Mouse (Mus musculus): ENCODE data around the gene Enho.
"Not testable (repeated sequence)": the region's sequence is repeated elsewhere in the genome, so short reads cannot be mapped to it uniquely, and the experiment has no call there.

Enho gene

GRCm38 (mm10) chr4:41639913-41640507 is at the start of gene Enho:
Enho (minus strand) TSS chr4:41640324.
- peaks cover 16% of the 10 kb centered on the region for H3K9me3 ChIP-seq (ENCODE audit: low read length)
- no peaks in the 10 kb centered on the region for H3K36me3 ChIP-seq (ENCODE audit: insufficient read depth, low read length)
- H3K4me3 ChIP-seq (replicated peaks; ENCODE audit: low read length): peak within 1 kb of the TSS; percentile 81
- TF ChIP-seq NANOG (IDR thresholded peaks at IDR 0.05; ENCODE audit: borderline replicate concordance, low read length) (no peak), POU5F1 (IDR thresholded peaks at IDR 0.05; ENCODE audit: borderline replicate concordance, low read length) (no peak), CTCF (conservative IDR thresholded peaks at IDR 0.05; ENCODE audit: low read length) (no peak)
- H3K27me3 ChIP-seq (ENCODE audit: insufficient read depth, low read length): peaks cover 72% of the 10 kb centered on the region
- H3K4me1 ChIP-seq (replicated peaks; ENCODE audit: low read depth, low read length): peaks cover 11% of the 10 kb centered on the region

- peaks cover 17% of the 10 kb centered on the region for H3K4me1 ChIP-seq (replicated peaks; ENCODE audit: low read depth, low read length)
- H3K4me3 ChIP-seq (replicated peaks; ENCODE audit: low read length); H3K9me3 ChIP-seq (ENCODE audit: low read length); H3K36me3 ChIP-seq (ENCODE audit: insufficient read depth, low read length): not testable (repeated sequence)
- H3K27me3 ChIP-seq (ENCODE audit: insufficient read depth, low read length): peaks cover 18% of the 10 kb centered on the region
These were observed 48.4 kb upstream of the Enho start for GRCm38 (mm10) chr4:41688562-41688961.

- Histone ChIP-seq H3K4me1 (replicated peaks; ENCODE audit: low read depth, low read length) (peaks cover 13% of the 10 kb centered on the region), H3K27me3 (ENCODE audit: insufficient read depth, low read length) (peaks cover 36% of the 10 kb centered on the region)
- not testable (repeated sequence) for H3K9me3 ChIP-seq (ENCODE audit: low read length); H3K4me3 ChIP-seq (replicated peaks; ENCODE audit: low read length); H3K36me3 ChIP-seq (ENCODE audit: insufficient read depth, low read length)
These were observed 45.9 kb upstream of the Enho start for GRCm38 (mm10) chr4:41685882-41686492.

- peaks cover 44% of the 10 kb centered on the region for H3K27me3 ChIP-seq (ENCODE audit: insufficient read depth, low read length)
- not testable (repeated sequence) for H3K4me3 ChIP-seq (replicated peaks; ENCODE audit: low read length); H3K36me3 ChIP-seq (ENCODE audit: insufficient read depth, low read length); H3K9me3 ChIP-seq (ENCODE audit: low read length)
- peaks cover 20% of the 10 kb centered on the region for H3K4me1 ChIP-seq (replicated peaks; ENCODE audit: low read depth, low read length)
These were observed 44.9 kb upstream of the Enho start for GRCm38 (mm10) chr4:41684931-41685453.

GRCm38 (mm10) chr4:41684131-41684930 is 44.2 kb upstream of the Enho start:
- not testable (repeated sequence) for H3K9me3 ChIP-seq (ENCODE audit: low read length); H3K36me3 ChIP-seq (ENCODE audit: insufficient read depth, low read length)
- Histone ChIP-seq H3K4me1 (replicated peaks; ENCODE audit: low read depth, low read length) (peaks cover 25% of the 10 kb centered on the region), H3K4me3 (replicated peaks; ENCODE audit: low read length) (0 out of 2 replicates have a peak overlapping the region, but pooled peaks have one; percentile 13), H3K27me3 (ENCODE audit: insufficient read depth, low read length) (peaks cover 51% of the 10 kb centered on the region)

DNA sequence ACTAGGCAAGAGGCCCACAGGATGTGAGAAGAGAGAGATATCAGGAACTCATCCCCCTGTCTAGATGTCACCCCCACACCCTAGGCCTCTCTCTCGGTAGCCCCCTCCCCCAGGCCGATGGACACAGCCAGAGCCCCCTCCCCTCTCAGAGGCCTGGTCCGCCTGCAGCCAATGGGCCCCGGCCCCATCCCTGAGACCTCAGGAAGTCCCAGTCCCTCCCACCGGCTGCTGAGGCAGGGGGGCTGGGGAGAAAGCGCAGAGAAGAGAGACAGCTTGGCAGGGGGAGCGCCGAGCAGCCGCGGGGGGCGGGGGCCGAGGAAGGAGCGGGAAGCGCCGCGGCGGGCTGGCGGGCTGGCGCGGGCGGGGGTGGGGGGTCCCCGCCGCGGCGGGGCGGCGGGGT is 43.2 kb upstream of the Enho start:
- Histone ChIP-seq H3K4me3 (replicated peaks; ENCODE audit: low read length) (peak overlapping the region; percentile 48), H3K27me3 (ENCODE audit: insufficient read depth, low read length) (peaks cover 58% of the 10 kb centered on the region), H3K4me1 (replicated peaks; ENCODE audit: low read depth, low read length) (peaks cover 33% of the 10 kb centered on the region)
- H3K9me3 ChIP-seq (ENCODE audit: low read length); H3K36me3 ChIP-seq (ENCODE audit: insufficient read depth, low read length): not testable (repeated sequence)

GRCm38 (mm10) chr4:41682789-41683188 is 42.7 kb upstream of the Enho start:
- H3K9me3 ChIP-seq (ENCODE audit: low read length): no peaks in the 10 kb centered on the region
- H3K27me3 ChIP-seq (ENCODE audit: insufficient read depth, low read length): peaks cover 62% of the 10 kb centered on the region
- H3K4me1 ChIP-seq (replicated peaks; ENCODE audit: low read depth, low read length): peaks cover 34% of the 10 kb centered on the region
- H3K36me3 ChIP-seq (ENCODE audit: insufficient read depth, low read length): no peaks in the 10 kb centered on the region
- H3K4me3 ChIP-seq (replicated peaks; ENCODE audit: low read length): peak overlapping the region; percentile 26; the same call in 1 of the 2 replicates
- no peak for TF ChIP-seq CTCF (conservative IDR thresholded peaks at IDR 0.05; ENCODE audit: low read length)
- no peak for TF ChIP-seq NANOG (IDR thresholded peaks at IDR 0.05; ENCODE audit: borderline replicate concordance, low read length)
- TF ChIP-seq POU5F1 (IDR thresholded peaks at IDR 0.05; ENCODE audit: borderline replicate concordance, low read length): no peak

DNA sequence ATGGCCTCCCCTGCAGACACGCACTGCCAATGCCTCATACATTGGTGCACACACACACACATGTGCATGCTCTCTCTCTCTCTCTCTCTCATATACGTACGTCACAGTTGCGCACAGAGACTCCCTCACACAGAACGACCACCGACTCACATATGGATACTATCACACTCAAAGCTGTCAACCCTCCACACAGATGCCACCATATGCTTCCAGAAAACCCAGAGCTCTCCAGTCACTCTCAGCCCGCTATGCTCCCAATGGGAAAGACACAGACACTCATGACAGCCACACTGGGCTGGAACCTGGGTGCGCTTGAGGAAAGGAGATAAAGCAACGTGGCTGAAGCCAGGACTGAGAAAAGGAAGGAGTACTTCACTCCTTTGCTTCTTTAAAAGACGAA is 41.8 kb upstream of the Enho start:
- no peaks in the 10 kb centered on the region for H3K36me3 ChIP-seq (ENCODE audit: insufficient read depth, low read length)

GRCm38 (mm10) chr4:41681176-41681575 is 41.1 kb upstream of the Enho start:
- Histone ChIP-seq H3K4me3 (replicated peaks; ENCODE audit: low read length) (no peak overlapping the region), H3K27me3 (ENCODE audit: insufficient read depth, low read length) (peaks cover 74% of the 10 kb centered on the region), H3K4me1 (replicated peaks; ENCODE audit: low read depth, low read length) (peaks cover 50% of the 10 kb centered on the region), H3K9me3 (ENCODE audit: low read length) (no peaks in the 10 kb centered on the region), H3K36me3 (ENCODE audit: insufficient read depth, low read length) (no peaks in the 10 kb centered on the region)
- TF ChIP-seq POU5F1 (IDR thresholded peaks at IDR 0.05; ENCODE audit: borderline replicate concordance, low read length) (no peak), NANOG (IDR thresholded peaks at IDR 0.05; ENCODE audit: borderline replicate concordance, low read length) (no peak), CTCF (conservative IDR thresholded peaks at IDR 0.05; ENCODE audit: low read length) (no peak)

More for the DNA sequence above, 41.8 kb upstream of the Enho start:
- no peak for TF ChIP-seq CTCF (conservative IDR thresholded peaks at IDR 0.05; ENCODE audit: low read length)
- no peak for TF ChIP-seq NANOG (IDR thresholded peaks at IDR 0.05; ENCODE audit: borderline replicate concordance, low read length)
- TF ChIP-seq POU5F1 (IDR thresholded peaks at IDR 0.05; ENCODE audit: borderline replicate concordance, low read length): no peak
- H3K27me3 ChIP-seq (ENCODE audit: insufficient read depth, low read length): peaks cover 71% of the 10 kb centered on the region
- H3K4me1 ChIP-seq (replicated peaks; ENCODE audit: low read depth, low read length): peaks cover 43% of the 10 kb centered on the region
- no peak overlapping the region for H3K4me3 ChIP-seq (replicated peaks; ENCODE audit: low read length)
- no peaks in the 10 kb centered on the region for H3K9me3 ChIP-seq (ENCODE audit: low read length)
